ENCODE assay signal across 21 mouse cellular contexts in genomic region chr2:170391994-170392393, GRCm38 (mm10). TPM values are rescaled to one million over a fixed set of nuclear protein-coding genes. Genes with fewer than 3 reads are reported as not detected.
"Had no signal": no experiment of that assay in that cellular context is flagged by ENCODE, and none has a peak within 500 bp of the region (broad histone marks: within the 10 kb centered on the region; RNA-seq: fewer than 3 reads in every experiment).

No protein-coding gene starts in this region.

- H3K4me2 ChIP-seq: limb, embryonic 15.5 days; midbrain, embryonic 12.5 days; neural tube, embryonic 13.5 days; neural tube, embryonic 15.5 days had no signal

- H3K4me1 ChIP-seq: limb, embryonic 15.5 days; midbrain, embryonic 10.5 days; midbrain, embryonic 12.5 days; neural tube, embryonic 13.5 days; neural tube, embryonic 15.5 days had no signal

- ATAC-seq: midbrain, embryonic 16.5 days had no signal

- H3K36me3 ChIP-seq: limb, embryonic 15.5 days; midbrain, embryonic 10.5 days; midbrain, embryonic 12.5 days; neural tube, embryonic 13.5 days; neural tube, embryonic 15.5 days had no signal

- DNase-seq: lung, adult 2 months; lung, postnatal 14 days; lung, postnatal 36 days; midbrain, embryonic 14.5 days; retina, postnatal 1 day; right cerebral cortex, adult 18-20 months; right cerebral cortex, postnatal 25 days; right cerebral cortex, postnatal 4 days; spleen, adult 18-20 months; thymus, adult 18-20 months; thymus, postnatal 14 days; thymus, postnatal 36 days had no signal

- H3K4me3 ChIP-seq: limb, embryonic 15.5 days; midbrain, embryonic 10.5 days; midbrain, embryonic 12.5 days; myocyte; neural tube, embryonic 13.5 days; neural tube, embryonic 15.5 days had no signal

- H3K27ac ChIP-seq: limb, embryonic 15.5 days; macrophage; midbrain, embryonic 10.5 days; midbrain, embryonic 12.5 days; neural tube, embryonic 13.5 days; neural tube, embryonic 15.5 days had no signal

- H3K27me3 ChIP-seq: limb, embryonic 15.5 days; midbrain, embryonic 12.5 days; neural tube, embryonic 13.5 days; neural tube, embryonic 15.5 days had no signal

- H3K9ac ChIP-seq: limb, embryonic 15.5 days; midbrain, embryonic 12.5 days; neural tube, embryonic 13.5 days; neural tube, embryonic 15.5 days had no signal

- H3K9me3 ChIP-seq: limb, embryonic 15.5 days; midbrain, embryonic 10.5 days; neural tube, embryonic 15.5 days had no signal

RNA-seq across cellular contexts. Expression of gene Bcas1, which starts 35.7 kb away (rescaled TPM):
- total RNA-seq: megakaryocyte-erythroid progenitor cell, adult 5-6 weeks had no signal
- polyA plus RNA-seq: macrophage had no signal
